Mouse (Mus musculus) testis, postnatal 14 days (tissue): ENCODE results near the gene Ccdc43.
"Not testable (repeated sequence)": the region's sequence is repeated elsewhere in the genome, so short reads cannot be mapped to it uniquely, and the experiment has no call there.

Source experiments
- DNase-seq: peaks from one replicate; pipeline ENCODE4 v3.0.0; 2021; ENCODE audit warnings: low spot score

Ccdc43 gene

DNA sequence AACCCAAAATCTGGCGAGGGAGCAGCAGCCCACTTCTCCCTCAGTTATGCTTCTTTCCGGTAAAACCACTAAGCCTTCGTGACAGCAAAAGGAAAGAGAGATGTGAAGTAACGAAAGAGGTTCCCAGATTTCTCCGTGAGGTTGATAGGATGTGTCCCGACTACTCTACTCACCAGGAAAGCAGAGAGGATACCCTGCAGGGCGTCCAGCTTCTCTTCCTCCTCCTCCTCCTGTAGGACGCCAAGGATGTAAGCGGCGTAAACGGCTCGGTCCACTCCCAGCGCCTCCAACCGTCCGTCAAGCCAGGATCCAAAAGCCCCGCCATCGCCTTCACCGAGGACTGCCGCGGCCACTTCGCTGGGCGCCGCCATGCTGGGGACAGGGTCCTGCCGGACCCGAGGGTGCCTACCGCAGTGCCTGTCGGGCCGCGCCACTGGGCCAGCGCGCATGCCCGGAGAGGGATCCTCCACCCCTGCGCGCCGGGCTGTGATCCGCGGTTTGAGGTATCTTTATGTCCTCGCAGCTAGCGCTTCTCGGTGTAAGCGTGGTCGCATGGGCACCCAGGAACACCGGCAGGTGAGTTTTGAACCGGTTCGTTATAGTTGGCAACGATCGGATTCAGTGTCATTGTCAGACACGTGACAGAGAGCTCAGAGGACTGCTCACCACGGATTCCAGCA lies at the start of gene Ccdc43:
Gene Ccdc43, minus strand, starts transcription at position 445 of the 680 bp plus-strand sequence.
- DNase-seq: peak; percentile 83

DNA sequence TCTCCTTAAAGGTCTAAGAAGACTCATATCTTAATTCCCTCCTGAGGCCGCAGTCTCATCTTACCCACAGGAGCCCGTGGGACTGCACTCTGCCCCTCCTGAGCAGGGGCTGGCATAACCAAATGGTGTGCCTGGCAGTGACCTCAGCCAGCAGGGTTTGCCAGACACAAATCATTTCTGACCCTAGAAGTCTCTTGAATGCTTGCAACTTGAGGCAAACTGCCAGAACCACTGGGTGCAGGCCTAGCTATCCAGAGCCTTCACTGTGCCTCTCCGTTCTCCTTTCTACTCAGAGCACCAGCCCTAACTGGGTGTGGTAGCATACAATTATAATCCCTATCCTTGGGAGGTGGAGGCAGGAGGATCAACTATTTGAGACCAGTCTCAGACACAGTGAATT lies 47.2 kb upstream of the Ccdc43 start:
- no peak for DNase-seq

DNA sequence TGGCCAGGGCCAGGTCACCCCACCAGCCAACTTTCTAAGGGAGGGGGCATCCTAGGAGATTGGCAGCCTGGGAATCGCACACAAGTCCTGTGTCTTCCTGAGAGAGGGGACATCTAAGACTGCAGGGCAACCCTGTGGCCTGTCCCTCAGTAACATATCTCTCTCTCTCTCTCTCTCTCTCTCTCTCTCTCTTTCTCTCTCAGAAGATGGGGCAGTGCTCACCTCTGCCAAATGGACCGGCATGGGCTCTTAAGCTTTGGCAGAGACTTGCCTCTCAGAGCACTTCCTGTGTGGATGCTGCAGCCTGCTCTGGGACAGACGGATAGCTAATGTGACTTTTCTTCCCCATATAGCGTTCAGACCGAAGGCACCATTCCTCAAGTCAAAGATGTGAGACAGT lies 45.3 kb upstream of the Ccdc43 start:
- DNase-seq: no peak

DNA sequence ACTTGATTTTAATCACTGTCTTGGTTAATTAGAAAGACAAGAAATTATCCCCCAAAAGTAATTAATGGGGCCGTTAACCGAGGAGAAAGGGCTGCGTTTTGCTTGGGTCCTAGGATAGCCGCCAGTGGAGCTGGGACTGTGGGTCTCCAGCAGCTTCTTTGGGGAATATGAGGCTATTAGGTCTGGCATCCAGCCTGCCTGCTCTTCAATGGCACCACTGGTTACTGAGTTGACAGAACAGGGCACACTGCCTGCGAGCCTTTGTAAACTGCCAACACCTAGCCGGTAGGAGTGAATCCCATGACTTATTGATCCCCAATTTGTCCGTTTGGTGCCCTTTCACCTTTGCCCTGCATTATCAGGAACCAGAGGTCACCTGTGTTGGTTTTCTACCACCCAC lies 44.5 kb upstream of the Ccdc43 start:
- DNase-seq: no peak

DNA sequence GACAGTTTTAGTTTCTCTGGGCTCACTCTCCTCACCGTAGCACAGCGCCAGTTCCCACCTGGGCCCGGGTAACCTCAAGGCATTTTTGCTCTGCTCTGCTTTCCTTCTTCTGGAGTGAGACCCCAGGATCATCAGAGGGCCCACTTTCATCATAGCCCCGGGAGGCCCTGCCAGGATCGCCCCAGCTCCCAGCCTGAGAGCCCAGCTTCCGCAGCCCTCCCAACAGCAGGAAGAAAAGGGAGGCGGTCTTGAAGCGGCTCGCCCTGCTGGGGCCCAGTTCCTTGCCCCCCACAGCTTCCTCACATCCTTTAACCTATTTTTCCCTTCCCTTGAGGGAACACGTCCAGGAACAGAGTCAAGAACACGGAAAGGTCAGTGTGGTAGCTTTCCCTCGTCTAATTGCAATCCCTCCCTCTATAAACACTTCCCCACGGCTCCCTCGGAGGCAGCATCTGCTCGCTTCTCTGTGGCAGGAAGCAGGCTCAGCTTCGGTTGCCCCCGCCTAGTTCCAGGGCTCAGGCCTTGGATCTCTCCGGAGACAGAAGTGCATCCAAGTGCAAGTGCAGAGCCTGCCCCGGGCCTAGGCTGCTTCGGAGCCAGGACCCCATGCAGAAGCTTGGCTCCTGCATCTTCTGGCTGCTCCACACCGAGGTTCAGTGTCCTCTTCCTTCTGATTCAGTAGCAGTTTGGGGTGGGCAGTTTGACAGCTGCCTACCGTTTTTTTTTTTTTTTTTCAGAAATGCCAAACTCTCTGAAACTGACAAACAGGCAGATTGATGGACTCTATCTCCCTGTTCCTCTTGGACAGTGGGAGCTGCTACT lies 43.8 kb upstream of the Ccdc43 start:
- DNase-seq: peak; percentile 33

DNA sequence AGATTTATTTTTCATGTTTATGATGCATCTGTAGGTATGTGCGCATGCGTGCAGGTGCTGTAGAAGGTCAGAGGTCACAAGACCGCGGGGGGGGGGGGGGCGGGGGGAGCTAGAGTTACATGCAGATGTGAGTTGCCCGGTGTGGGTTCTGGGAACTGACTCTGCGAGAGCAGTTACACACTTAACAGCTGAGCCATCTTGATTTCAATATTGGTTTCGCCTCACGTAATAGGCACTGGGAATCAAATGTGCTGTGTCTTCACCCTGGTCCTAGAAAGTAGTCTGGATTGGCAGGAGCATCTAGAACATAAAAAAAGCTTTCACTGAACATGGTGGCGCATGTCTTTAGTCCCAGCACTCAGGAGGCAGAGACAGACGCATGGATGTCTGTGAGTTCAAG lies 43.1 kb upstream of the Ccdc43 start:
- no peak for DNase-seq

- no peak for DNase-seq
These were observed 41.8 kb upstream of the Ccdc43 start for GRCm38 (mm10) chr11:102739278-102739966.

DNA sequence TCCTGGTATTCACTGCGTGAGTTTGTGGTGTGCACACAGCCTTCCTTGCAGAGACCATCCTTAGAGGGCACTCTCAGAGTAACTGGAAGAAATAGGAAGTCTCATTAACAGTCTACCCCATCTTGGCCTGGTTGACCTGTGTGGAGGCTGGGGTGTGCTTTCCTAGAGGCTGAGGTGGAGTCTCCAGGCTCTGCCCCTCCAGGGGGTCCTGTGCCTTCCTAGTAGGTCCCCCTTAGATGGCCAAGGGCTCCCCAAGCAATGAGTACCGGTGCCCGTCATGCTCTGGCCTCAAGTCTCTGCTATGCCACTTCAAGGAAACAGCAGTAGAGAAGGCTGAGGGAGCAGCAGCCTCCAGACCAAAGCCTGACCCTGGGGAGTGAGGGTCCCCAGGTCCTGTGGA lies 40.5 kb upstream of the Ccdc43 start:
- no peak for DNase-seq

- no peak for DNase-seq
These were observed 37.4 kb upstream of the Ccdc43 start for GRCm38 (mm10) chr11:102734961-102735360.

DNA sequence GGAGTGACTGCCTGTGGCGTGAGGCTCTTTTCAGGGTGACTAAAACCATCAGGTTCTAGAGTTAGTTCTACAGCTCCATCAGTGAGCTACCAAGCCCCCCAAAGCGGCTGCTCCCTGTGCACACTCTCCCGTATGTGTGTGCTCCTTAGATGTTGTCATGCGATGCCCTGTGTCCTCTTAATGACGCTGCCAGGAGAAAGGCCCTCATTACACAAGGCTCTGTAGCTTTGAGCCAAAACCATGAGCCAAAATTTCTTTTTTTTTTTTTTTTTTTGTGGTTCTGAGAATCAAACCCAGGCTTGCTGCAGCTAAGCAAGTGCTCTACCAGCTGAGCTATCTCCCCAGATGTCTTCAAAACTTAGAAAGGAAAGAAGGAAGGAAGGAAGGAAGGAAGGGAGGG lies 35.6 kb upstream of the Ccdc43 start:
- no peak for DNase-seq

GRCm38 (mm10) chr11:102731366-102731765 lies 33.8 kb upstream of the Ccdc43 start:
- no peak for DNase-seq

DNA sequence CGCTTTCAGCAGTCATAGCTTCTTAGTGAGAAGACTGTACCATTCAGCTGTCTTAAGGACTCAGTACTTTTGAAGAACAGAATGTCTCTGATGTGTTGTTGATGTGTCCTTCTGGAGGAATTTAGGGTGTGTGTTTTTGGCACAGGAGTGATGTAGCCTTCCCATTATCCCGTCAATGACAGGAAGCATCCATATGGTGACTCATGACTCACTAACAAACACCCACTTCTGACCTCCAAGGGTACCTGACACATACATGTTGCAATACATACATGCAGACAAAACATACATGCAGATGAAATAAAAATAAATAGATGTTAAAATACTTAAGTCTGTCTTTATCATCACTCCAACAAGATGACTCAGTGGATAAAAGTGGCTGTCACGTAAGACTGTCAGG lies 32.3 kb upstream of the Ccdc43 start:
- DNase-seq: no peak

DNA sequence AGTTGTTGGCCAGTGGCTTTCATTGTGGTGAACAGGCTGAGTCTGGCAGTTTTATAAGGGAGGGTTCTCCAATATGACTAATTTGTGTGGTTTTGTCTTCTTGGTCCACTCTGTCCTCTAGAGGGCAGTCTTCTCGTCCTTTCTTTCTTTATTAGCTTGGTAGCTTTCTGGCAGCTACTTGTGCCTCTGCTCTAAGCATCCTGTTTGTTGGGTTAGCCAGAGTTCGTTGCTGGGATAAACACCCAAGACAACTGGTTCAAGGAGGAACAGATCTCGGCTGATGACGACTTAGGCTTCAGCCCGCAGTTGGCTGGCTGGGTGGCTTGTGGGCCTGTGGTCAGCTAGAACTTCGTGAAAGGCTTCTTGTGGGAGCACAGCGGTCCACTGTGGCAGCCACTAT lies 31.0 kb upstream of the Ccdc43 start:
- DNase-seq: no peak

GRCm38 (mm10) chr11:102725574-102725973 lies 28.0 kb upstream of the Ccdc43 start:
- no peak for DNase-seq

DNA sequence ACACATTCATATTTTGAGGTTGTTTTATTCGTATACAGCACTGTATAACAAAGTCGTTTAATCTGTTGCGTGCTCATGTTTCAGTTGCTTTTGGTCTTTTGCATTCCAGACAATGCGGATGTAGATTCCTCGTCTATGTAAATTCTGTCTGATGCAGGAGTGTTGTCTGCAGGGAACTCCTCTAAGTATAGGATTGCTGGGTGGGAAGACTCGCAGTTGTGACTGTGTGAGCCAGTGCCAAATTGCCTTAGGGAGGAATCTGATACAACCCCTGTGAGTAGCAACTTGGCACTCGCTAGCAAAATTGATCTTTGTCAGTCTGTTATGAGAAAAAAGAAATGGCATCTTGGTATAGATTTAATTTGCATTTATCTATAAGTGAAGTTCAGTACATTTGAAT lies 18.6 kb upstream of the Ccdc43 start:
- DNase-seq: no peak

- DNase-seq: not testable (repeated sequence)
These were observed 17.0 kb upstream of the Ccdc43 start for GRCm38 (mm10) chr11:102714578-102714977.

DNA sequence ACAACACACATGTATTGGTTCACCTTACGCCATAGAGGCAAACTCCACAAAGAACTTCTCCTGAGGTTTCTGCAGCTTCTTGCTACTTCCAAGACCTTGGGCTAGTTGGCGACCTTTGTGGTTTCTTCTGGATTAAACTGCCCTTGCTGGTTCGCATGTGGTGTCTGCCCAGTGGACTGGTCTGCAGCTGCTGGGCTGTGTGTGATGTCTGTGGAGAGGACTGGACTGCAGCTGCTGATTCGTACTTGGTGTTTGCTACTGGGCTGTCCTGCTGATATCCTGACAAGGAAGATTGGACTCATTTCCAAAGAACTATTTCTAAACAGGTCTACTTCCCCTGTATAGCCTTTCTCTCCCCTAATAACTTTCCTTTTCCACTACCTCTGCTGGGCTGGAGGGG lies 14.8 kb upstream of the Ccdc43 start:
- DNase-seq: no peak

DNA sequence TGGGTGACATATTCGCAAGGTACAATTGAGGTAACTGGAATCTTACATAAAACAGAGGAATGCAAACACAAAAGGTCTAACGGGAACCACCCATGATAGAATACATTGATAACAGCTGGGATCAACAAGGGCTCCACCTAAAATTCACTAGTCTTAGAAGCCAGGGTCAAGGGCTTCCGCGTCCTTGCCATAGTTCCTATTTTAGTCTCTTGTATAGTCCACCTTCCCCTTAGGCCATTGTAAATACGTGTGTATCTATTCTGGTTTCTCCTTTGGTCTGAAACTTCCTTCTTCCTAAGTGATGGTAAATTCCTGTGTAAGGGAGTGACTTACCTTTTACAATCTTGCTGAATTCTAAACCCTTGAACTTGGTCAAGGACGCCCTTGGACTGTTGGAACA lies 4.6 kb upstream of the Ccdc43 start:
- DNase-seq: not testable (repeated sequence)

DNA sequence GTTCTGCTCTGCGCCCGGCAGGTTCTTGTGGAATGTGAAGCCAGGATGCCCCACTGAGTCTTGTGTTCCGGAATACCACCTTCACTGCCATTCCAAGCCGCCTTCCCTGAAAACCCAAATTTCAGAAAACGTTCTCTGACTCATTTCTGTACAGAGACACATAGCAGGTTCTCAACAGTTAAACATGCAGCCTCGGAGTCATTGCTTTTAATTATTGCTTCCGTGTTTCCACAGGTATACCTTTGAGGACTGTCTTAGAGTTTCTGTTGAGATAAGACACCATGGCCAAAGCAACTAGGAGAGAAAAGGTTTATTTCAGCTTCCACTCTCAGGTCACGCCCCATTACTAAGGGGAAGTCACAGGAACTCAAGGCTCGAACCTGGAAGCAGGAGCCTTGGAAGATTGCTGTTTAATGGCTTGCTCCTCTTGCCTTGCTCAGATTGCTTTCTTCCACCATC lies 465 bp upstream of the Ccdc43 start:
- DNase-seq: no peak

DNA sequence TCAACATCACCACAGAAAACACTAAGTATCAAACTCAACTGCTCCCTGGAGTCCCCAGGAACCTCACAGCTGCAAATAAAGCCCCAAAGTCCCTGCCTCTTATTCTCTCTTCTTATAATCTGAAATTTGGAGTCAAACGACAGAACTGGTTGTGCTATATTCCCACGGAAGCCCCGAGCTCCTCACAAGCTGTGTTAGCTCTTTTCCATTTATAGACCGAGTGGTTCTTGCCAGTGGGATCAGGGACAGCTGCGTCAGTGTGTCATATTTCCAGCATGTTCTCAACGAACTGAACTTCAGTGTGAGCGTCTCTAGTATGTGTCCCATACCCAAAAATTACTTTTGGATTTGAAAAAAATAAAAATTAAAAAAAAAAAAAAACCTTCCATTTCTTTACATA lies 2.3 kb downstream of the Ccdc43 start:
- DNase-seq: no peak

- DNase-seq: peak; percentile 55
These were observed 7.4 kb downstream of the Ccdc43 start for GRCm38 (mm10) chr11:102690162-102690561.

GRCm38 (mm10) chr11:102665637-102666435 lies 31.7 kb downstream of the Ccdc43 start:
- peak; percentile 81 for DNase-seq
